Mouse (Mus musculus): ENCODE results near the gene Tubb1. TPM values are rescaled to one million over a fixed set of nuclear protein-coding genes. Genes with fewer than 3 reads are reported as not detected.

The Tubb1 gene
- polyA plus RNA-seq, 1 experiment from 2014 or later, result 4.3 TPM

Other genes starting within 250 kb of the Tubb1 start
- 1,822 and 1,905 TPM in 2 replicates for gene Gnas, start 166.4 kb upstream of the Tubb1 start, polyA plus RNA-seq (2016; fragmentation: Nextera tagmentation; extraction: Ambion mirVana)
- 19.9 and 22.9 TPM in 2 replicates for gene Gm20721, start 104.0 kb upstream of the Tubb1 start, polyA plus RNA-seq (2016; fragmentation: Nextera tagmentation; extraction: Ambion mirVana)
- 190 and 193 TPM in 2 replicates for gene Nelfcd, start 34.9 kb upstream of the Tubb1 start, polyA plus RNA-seq (2016; fragmentation: Nextera tagmentation; extraction: Ambion mirVana)
- 105 and 110 TPM in 2 replicates for gene Ctsz, start 11.7 kb upstream of the Tubb1 start, polyA plus RNA-seq (2016; fragmentation: Nextera tagmentation; extraction: Ambion mirVana)
- 805 and 852 TPM in 2 replicates for gene Atp5e, start 13.4 kb downstream of the Tubb1 start, polyA plus RNA-seq (2016; fragmentation: Nextera tagmentation; extraction: Ambion mirVana)
- 103 and 111 TPM in 2 replicates for gene Prelid3b, start 22.4 kb downstream of the Tubb1 start, polyA plus RNA-seq (2016; fragmentation: Nextera tagmentation; extraction: Ambion mirVana)
- gene Zfp831, start 192.8 kb downstream of the Tubb1 start, polyA plus RNA-seq (2016; fragmentation: Nextera tagmentation; extraction: Ambion mirVana), result 0.03 TPM in 1 of 2 replicates, not detected in the other